Mouse (Mus musculus): ENCODE measurements at regions not wholly inside any gene's neighbourhood (a gene's known extent, or its start where the extent isn't known, plus 50 kb on each side); places are given as distances from the start of the nearest gene placed in this dataset.

GRCm38 (mm10) chr3:50694497-50694896, 251.1 kb upstream of the Slc7a11 start:
- Histone ChIP-seq H3K27ac (ENCODE audit: control insufficient read depth, insufficient read depth, low read depth, low read length, poor library complexity) (no peak overlapping the region), H3K4me1 (ENCODE audit: control insufficient read depth, insufficient read depth, low read length) (no peaks in the 10 kb centered on the region), H3K4me3 (replicated peaks; ENCODE audit: control insufficient read depth, low read depth, low read length) (no peak overlapping the region)
- 20% methylated on average over 8 of the region's 8 CpGs for WGBS
- no peak for TF ChIP-seq POLR2A (IDR thresholded peaks at IDR 0.05; ENCODE audit: borderline replicate concordance, control insufficient read depth, low read depth, low read length)

- WGBS: 76% methylated on average over 1 of the region's 1 CpGs
- Histone ChIP-seq H3K4me3 (replicated peaks; ENCODE audit: control insufficient read depth, low read depth, low read length) (no peak overlapping the region), H3K27ac (ENCODE audit: control insufficient read depth, insufficient read depth, low read depth, low read length, poor library complexity) (no peak overlapping the region), H3K4me1 (ENCODE audit: control insufficient read depth, insufficient read depth, low read length) (no peaks in the 10 kb centered on the region)
- no peak for TF ChIP-seq CTCF (IDR thresholded peaks at IDR 0.05; ENCODE audit: control insufficient read depth, insufficient read depth, low read length)
- TF ChIP-seq POLR2A (IDR thresholded peaks at IDR 0.05; ENCODE audit: borderline replicate concordance, control insufficient read depth, low read depth, low read length): no peak
These were observed 248.9 kb upstream of the Slc7a11 start for GRCm38 (mm10) chr3:50692306-50692705.

- Histone ChIP-seq H3K4me3 (replicated peaks; ENCODE audit: control insufficient read depth, low read depth, low read length) (no peak overlapping the region), H3K27ac (ENCODE audit: control insufficient read depth, insufficient read depth, low read depth, low read length, poor library complexity) (no peak overlapping the region), H3K4me1 (ENCODE audit: control insufficient read depth, insufficient read depth, low read length) (no peaks in the 10 kb centered on the region)
- TF ChIP-seq CTCF (IDR thresholded peaks at IDR 0.05; ENCODE audit: control insufficient read depth, insufficient read depth, low read length) (no peak), POLR2A (IDR thresholded peaks at IDR 0.05; ENCODE audit: borderline replicate concordance, control insufficient read depth, low read depth, low read length) (no peak)
- 81% methylated on average over 5 of the region's 5 CpGs for WGBS
These were observed 247.3 kb upstream of the Slc7a11 start for GRCm38 (mm10) chr3:50690750-50691149.

- H3K27ac ChIP-seq (ENCODE audit: control insufficient read depth, insufficient read depth, low read depth, low read length, poor library complexity): no peak overlapping the region
- no peak overlapping the region for H3K4me3 ChIP-seq (replicated peaks; ENCODE audit: control insufficient read depth, low read depth, low read length)
- 72% methylated on average over 5 of the region's 5 CpGs for WGBS
- TF ChIP-seq CTCF (IDR thresholded peaks at IDR 0.05; ENCODE audit: control insufficient read depth, insufficient read depth, low read length): no peak
- no peak for TF ChIP-seq POLR2A (IDR thresholded peaks at IDR 0.05; ENCODE audit: borderline replicate concordance, control insufficient read depth, low read depth, low read length)
- H3K4me1 ChIP-seq (ENCODE audit: control insufficient read depth, insufficient read depth, low read length): no peaks in the 10 kb centered on the region
These were observed 246.0 kb upstream of the Slc7a11 start for GRCm38 (mm10) chr3:50689375-50689774.

GRCm38 (mm10) chr3:50687755-50688154, 244.3 kb upstream of the Slc7a11 start:
- 78% methylated on average over 3 of the region's 3 CpGs for WGBS
- H3K4me3 ChIP-seq (replicated peaks; ENCODE audit: control insufficient read depth, low read depth, low read length): no peak overlapping the region
- no peak for TF ChIP-seq CTCF (IDR thresholded peaks at IDR 0.05; ENCODE audit: control insufficient read depth, insufficient read depth, low read length)
- no peak for TF ChIP-seq POLR2A (IDR thresholded peaks at IDR 0.05; ENCODE audit: borderline replicate concordance, control insufficient read depth, low read depth, low read length)
- no peak overlapping the region for H3K27ac ChIP-seq (ENCODE audit: control insufficient read depth, insufficient read depth, low read depth, low read length, poor library complexity)
- no peaks in the 10 kb centered on the region for H3K4me1 ChIP-seq (ENCODE audit: control insufficient read depth, insufficient read depth, low read length)

GRCm38 (mm10) chr3:50678611-50678988, 235.2 kb upstream of the Slc7a11 start:
- no peak overlapping the region for H3K27ac ChIP-seq (ENCODE audit: control insufficient read depth, insufficient read depth, low read depth, low read length, poor library complexity)
- TF ChIP-seq CTCF (IDR thresholded peaks at IDR 0.05; ENCODE audit: control insufficient read depth, insufficient read depth, low read length): no peak
- no peak for TF ChIP-seq POLR2A (IDR thresholded peaks at IDR 0.05; ENCODE audit: borderline replicate concordance, control insufficient read depth, low read depth, low read length)
- H3K4me1 ChIP-seq (ENCODE audit: control insufficient read depth, insufficient read depth, low read length): no peaks in the 10 kb centered on the region
- H3K4me3 ChIP-seq (replicated peaks; ENCODE audit: control insufficient read depth, low read depth, low read length): no peak overlapping the region
- 75% methylated on average over 5 of the region's 5 CpGs for WGBS

- WGBS: 66% methylated on average over 13 of the region's 13 CpGs
These were observed 234.7 kb upstream of the Slc7a11 start for GRCm38 (mm10) chr3:50677953-50678610.

GRCm38 (mm10) chr3:50675769-50676168, 232.4 kb upstream of the Slc7a11 start:
- WGBS: 65% methylated on average over 1 of the region's 1 CpGs
- no peak overlapping the region for H3K4me3 ChIP-seq (replicated peaks; ENCODE audit: control insufficient read depth, low read depth, low read length)
- H3K27ac ChIP-seq (ENCODE audit: control insufficient read depth, insufficient read depth, low read depth, low read length, poor library complexity): no peak overlapping the region
- H3K4me1 ChIP-seq (ENCODE audit: control insufficient read depth, insufficient read depth, low read length): no peaks in the 10 kb centered on the region
- no peak for TF ChIP-seq POLR2A (IDR thresholded peaks at IDR 0.05; ENCODE audit: borderline replicate concordance, control insufficient read depth, low read depth, low read length)
- no peak for TF ChIP-seq CTCF (IDR thresholded peaks at IDR 0.05; ENCODE audit: control insufficient read depth, insufficient read depth, low read length)

More at GRCm38 (mm10) chr3:50677953-50678610, 234.7 kb upstream of the Slc7a11 start:
- Histone ChIP-seq H3K4me3 (replicated peaks; ENCODE audit: control insufficient read depth, low read depth, low read length) (no peak overlapping the region), H3K27ac (ENCODE audit: control insufficient read depth, insufficient read depth, low read depth, low read length, poor library complexity) (no peak overlapping the region), H3K4me1 (ENCODE audit: control insufficient read depth, insufficient read depth, low read length) (no peaks in the 10 kb centered on the region)
- TF ChIP-seq CTCF (IDR thresholded peaks at IDR 0.05; ENCODE audit: control insufficient read depth, insufficient read depth, low read length) (no peak), POLR2A (IDR thresholded peaks at IDR 0.05; ENCODE audit: borderline replicate concordance, control insufficient read depth, low read depth, low read length) (no peak)
